Mouse (Mus musculus) embryo, embryonic 9.5 days (tissue): ENCODE measurements around the gene Actl11.
A peak's percentile ranks its signal among the peaks of the same experiment; 100 is the strongest.

Experiments
- DNase-seq: peaks from one replicate; pipeline ENCODE4 v3.0.0-alpha.2; 2017; ENCODE audit errors: extremely low spot score

Actl11 gene

DNA sequence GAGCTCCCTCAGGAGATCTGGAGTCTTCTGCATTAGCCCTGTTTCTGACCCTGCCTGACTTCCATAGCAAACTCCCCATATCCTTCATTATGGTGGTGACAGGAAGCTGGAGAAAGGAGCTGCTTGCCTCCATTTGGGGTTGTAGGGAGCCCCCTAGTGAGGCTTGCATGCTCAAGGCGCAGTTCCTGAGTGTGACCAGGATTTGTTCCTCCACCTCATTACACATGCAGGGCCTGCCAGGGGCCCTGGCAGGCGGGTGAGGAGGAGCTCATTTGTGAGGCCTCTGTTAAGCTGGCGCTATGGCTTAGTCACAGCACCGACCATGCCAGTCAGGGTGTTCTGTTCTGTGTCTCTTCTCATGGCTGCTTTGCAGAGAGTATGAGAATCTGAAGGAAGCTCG is 33.6 kb downstream of the Actl11 start:
- DNase-seq = no peak

GRCm38 (mm10) chr9:107962916-107963315 is 34.6 kb downstream of the Actl11 start:
- no peak for DNase-seq

DNA sequence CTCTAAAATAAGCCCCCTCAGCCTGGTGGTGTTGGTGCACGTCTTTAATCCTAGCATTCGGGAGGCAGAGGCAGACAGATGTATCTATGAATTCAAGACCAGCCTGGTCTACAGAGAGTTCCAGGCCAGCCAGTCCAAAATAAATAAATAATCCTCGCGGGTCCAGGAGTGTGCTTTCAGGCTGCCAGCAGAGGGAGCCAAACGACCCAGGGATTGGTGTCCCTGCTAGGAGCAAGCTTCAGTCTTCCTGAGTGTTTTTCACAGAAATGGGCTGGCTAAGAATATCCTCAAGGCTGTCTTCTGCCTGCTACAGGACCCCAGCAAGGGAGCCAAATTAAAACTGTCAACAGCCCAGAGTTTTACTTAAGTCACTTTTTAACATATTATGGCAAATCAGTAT is 35.4 kb downstream of the Actl11 start:
- peak; percentile 84 for DNase-seq

DNA sequence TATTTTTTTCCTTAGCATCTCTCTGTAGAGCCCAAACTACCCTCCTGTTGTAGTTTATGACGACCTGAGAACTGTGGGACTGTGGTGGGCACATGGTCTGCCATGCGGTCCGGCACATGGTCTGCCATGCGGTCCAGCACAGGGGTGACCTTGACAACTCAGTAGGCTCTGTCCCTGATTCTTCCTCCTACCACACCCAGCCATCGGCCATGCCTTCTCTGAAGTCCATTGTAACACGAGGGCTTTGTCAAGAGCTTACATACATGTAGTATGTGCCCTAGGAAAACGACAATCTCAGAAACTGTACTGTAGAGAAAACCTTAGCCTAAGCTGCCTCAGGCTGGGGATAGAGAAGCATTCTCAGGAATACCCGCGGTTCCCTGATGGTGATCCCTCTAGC is 36.4 kb downstream of the Actl11 start:
- no peak for DNase-seq

DNA sequence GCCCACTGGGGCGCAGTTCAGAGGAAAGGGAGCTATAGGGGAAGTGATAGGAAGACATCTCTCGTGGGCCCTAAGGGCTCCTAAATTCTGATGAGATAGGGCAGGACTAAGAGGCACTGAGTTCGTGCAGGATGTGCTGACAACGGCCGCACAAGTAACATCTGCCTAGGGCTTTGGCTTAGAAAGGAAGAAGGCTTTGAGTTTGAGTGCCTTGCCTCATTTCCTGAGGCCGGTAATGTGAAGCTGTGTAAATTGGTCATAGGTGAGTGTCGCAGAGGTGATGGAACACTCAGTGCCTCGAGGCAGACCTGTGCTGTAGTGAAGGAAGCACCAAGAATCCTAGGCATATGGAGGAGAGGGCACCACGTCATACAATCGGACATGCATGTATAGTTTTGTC is 38.4 kb downstream of the Actl11 start:
- DNase-seq = no peak

DNA sequence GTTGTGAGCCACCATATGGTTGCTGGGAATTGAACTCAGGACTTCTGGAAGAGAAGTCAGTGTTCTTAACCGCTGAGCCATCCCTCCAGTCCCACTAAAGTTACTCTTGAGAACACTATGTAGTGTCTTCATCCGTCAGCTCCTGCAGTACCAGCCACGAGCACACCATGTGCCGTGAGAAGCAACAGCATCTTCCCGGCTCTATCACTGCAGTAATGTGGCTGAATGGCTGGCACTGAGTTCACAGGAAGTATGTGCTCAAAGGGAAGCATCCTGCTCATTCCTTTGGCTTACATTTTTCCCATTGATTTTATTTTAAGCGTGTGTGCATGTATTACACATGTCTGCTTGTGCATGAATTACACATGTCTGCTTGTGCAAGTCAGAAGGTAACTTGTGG is 39.2 kb downstream of the Actl11 start:
- DNase-seq = no peak

- DNase-seq = no peak
Measured at GRCm38 (mm10) chr9:107968531-107968930, 40.3 kb downstream of the Actl11 start.

GRCm38 (mm10) chr9:107970311-107970710 is 42.0 kb downstream of the Actl11 start:
- no peak for DNase-seq

- DNase-seq = no peak
Measured at GRCm38 (mm10) chr9:107971690-107972541, 43.6 kb downstream of the Actl11 start.

DNA sequence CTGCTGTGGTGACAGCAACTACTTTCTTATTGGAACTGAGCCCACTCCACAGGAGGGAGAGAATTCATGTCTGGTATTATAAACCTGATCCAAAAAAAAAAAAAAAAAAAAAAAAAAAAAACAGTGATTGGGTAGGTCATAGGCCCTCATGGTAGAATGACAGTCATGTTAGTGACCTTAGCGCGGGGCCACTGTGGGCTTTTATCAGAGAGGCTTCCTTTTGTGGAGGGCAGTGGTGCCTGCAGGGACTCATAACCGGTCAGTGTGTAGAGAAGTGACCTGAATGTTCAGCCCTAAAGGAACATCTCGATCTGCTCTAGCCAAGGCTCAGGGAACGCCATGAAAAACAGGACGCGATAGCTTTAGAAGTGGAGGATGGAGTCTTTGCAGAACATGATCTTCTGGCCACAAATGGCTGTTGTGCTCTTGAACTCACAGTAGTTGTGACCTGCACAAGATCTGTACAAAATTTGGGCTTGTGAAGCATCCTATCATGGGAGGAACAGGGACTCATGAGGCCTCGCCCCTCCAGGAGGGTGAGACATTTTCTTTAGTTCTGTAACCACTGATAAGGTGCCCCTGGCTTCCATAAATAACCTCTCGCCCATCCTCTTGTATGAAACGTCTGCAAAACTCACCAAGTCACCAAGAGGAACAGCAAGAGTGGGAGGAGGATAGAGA is 46.4 kb downstream of the Actl11 start:
- no peak for DNase-seq

- DNase-seq = no peak
Measured at GRCm38 (mm10) chr9:107975399-107976386, 47.4 kb downstream of the Actl11 start, which contains the start of gene Uba7. Uba7 (plus strand) TSS chr9:107975505.

DNA sequence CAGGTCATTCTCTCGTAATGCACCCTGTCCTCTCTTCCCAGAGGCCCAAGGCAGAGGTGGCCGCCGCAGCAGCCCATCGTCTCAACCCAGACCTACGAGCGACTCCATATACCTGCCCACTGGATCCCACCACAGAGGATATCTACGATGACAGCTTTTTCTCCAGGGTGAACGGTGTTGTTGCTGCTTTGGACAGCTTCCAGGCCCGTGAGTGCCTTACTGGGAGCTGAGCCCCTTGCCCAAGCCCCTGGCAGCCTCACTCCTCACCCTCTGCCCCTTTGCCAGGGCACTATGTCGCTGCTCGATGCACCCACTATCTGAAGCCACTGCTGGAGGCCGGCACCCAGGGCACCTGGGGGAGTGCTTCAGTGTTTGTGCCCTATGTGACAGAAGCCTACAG is 50.5 kb downstream of the Actl11 start:
- DNase-seq = no peak
